Mouse (Mus musculus): ENCODE results near the gene Cnksr3.
A peak's percentile ranks its signal among the peaks of the same experiment; 100 is the strongest.

Gene Cnksr3

GRCm38 (mm10) chr10:7211696-7212482 lies at the start of gene Cnksr3:
Gene Cnksr3 (minus strand): TSS chr10:7212237.
- DNase-seq, result peak; percentile 94

GRCm38 (mm10) chr10:7260166-7261108 lies 48.4 kb upstream of the Cnksr3 start:
- DNase-seq, result peak; percentile 60

- DNase-seq, result no peak
Observed at GRCm38 (mm10) chr10:7258607-7259006, 46.6 kb upstream of the Cnksr3 start.

GRCm38 (mm10) chr10:7250455-7250854 lies 38.4 kb upstream of the Cnksr3 start:
- no peak for DNase-seq

DNA sequence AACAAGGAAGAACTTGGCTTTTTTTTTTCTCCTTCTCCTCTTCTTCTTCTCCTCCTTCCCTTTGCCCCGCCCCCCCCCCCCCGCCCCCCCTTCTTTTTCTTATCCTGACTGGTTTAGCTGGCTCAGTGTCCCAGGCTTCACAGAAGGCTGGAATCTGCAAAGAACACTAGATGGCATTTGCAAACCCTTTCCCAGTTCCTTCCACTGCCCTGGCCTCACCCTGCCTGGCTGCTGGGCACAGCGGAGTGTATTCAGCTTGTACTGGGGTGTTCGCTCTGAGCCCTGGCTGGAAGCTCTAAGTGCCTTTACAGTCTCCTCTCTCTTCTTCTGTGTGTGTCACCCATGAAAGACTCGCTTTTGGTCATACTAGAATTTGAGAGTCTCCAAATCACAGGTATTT lies 22.6 kb upstream of the Cnksr3 start:
- DNase-seq, result peak; percentile 51

- DNase-seq, result no peak
Observed at GRCm38 (mm10) chr10:7217551-7218127, 5.6 kb upstream of the Cnksr3 start.

- DNase-seq, result no peak
Observed at GRCm38 (mm10) chr10:7214718-7215117, 2.7 kb upstream of the Cnksr3 start.

- DNase-seq, result no peak
Observed at GRCm38 (mm10) chr10:7213066-7213630, 1.1 kb upstream of the Cnksr3 start.

- DNase-seq, result no peak
Observed at GRCm38 (mm10) chr10:7212537-7212936, 500 bp upstream of the Cnksr3 start.

DNA sequence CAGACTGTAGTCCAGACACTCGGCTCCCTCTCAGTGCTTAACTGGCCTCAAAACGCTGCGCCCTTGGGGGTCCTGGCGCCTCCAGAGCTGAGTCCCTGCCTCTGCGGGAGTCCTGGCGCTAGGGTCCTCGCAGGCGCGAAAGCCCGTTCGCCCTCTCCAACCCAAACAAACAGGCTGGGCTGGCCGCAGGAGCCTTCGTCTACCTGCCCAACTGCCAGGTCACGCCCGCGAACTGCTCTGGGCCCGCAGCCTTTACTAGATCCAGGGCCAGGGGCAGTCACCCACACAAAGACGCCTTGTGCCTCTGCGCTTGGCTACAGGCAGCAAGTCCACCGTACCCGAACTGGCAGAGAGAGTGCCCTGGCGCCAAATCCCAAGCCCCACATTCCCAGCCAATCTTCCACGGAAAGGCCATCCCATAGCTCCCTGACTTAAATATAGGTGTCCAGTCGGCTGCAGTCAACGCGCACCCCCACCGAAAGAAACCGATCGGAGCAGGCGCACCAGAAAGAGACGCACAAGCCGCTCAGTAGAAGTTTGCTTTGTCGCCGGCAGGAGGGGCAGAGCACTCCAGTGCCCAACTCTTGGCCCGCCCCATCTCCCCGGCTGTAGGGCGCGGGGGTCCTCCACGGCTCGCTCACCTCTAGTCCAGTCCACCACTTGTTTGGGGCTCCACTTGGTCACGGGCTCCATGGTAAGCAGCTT lies 894 bp downstream of the Cnksr3 start:
- peak; percentile 82 for DNase-seq

GRCm38 (mm10) chr10:7209691-7210455 lies 2.2 kb downstream of the Cnksr3 start:
- no peak for DNase-seq

DNA sequence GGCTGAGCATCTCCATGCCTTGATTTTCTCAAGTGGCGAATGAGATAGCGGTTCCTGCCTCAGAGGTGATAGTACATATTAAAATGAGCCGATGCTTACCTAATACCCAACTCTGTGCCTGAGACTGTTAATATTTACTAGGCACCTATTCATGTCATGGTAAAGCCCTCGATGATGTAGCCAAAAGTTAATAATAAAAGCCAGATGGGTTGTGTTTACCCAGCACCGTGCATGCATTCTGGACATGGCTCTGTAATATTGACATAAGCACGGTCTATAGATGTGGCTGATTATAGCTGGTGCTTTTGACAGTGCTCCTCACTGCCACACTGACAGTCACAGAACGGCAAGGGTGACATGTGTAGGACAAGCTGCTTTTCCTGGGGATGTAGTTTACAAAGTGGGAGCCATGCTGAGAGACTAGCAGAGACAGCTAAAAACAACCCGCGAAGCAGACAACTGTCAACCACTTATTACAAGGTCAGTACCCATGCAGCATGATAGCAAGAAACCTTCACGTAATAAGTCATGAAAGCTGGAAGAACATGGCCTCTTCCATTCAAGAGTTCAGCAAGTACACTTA lies 3.1 kb downstream of the Cnksr3 start:
- peak; percentile 47 for DNase-seq

DNA sequence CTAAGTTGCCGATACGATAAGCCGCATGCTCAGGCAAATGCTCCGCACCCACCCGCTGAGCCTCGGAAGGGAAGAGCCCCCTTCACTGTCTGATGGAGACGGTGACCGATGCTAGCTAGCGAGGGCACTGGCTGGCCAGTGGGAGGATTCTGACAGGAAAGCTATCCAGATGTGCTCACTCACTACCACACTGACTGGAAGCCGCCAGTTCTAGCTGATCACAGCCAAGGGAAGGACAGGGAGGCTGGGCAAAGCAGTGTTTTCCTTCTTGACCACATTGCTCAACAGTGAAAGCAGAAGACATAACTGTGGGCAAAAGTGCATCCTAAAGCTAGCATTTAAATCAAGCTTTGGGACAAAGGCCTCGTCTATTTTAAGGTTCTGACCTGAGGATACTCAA lies 4.7 kb downstream of the Cnksr3 start:
- DNase-seq, result peak; percentile 42

DNA sequence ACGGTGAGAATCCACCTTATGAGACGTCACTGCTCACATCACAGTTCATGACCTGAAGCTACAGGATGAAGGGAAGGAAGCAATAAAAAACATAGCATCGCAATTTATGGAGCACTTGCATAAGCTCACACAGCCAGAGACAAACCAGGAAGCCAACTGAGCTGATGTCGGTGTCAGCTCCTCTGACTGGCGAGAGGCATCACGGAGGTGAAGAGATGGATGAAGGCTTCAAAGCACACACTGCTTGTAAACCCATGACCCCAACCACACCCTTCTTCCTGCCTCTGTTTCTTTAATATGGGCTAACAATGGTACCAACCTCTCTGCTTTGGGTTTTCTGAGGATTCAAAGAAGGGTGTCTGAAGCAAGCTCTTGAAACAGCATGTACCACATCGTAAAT lies 5.5 kb downstream of the Cnksr3 start:
- no peak for DNase-seq

DNA sequence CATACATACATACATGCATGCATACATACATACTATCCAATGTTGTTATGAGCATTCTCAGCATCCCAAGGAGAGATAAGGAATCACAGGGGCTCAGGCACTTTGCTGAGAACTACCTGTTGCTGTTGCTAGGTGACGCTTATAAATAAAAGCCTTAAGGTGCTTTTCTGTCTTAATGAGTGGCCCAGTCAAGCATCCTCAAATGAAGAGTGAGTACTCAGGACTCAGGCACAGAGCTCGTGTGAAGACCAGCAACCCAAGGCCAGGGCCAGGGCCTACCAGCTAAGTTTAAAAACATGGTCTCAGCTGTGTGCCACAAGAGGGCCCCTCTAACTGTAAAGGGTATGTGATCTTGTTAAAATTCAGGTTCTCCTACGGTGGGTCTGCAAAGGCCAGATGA lies 6.5 kb downstream of the Cnksr3 start:
- no peak for DNase-seq

GRCm38 (mm10) chr10:7204953-7205352 lies 7.1 kb downstream of the Cnksr3 start:
- no peak for DNase-seq

DNA sequence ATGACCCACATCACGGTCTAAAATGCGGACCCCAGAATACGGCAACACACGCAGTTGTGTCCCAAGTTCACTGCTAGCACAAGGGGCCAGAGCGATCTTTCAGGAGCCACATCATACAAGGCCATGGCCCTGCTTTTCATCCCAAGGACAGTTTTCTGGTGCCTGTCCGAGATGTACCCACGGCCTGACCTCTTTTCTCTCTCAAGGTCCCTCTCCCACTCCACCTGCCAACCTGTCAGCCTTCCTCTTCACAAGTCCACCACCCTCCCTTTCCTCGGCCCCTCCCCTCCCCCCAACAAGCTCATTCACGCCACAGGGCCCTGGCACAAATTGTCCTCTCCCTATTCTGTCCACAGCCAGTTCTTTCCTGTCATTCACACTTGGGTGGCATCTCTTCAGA lies 9.5 kb downstream of the Cnksr3 start:
- peak; percentile 47 for DNase-seq

GRCm38 (mm10) chr10:7200665-7201064 lies 11.4 kb downstream of the Cnksr3 start:
- no peak for DNase-seq

DNA sequence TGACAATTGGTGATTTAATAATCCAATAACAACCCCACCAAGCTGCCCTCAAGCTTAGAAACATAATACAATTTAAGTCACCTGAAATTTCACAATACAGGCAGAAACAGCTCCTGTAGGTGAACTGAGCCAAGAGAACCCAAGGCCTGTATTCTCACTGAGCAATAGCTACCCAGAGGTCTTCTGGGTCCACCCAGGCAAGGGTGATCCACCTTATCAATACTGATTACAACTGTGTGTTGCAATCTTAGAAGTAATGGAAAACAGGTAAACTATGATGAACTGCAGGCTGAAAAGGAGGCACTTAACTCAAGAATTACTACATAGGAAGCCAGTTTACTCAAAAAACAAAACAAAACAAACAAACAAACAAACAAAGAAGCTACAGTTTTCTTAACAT lies 13.8 kb downstream of the Cnksr3 start:
- DNase-seq, result no peak

DNA sequence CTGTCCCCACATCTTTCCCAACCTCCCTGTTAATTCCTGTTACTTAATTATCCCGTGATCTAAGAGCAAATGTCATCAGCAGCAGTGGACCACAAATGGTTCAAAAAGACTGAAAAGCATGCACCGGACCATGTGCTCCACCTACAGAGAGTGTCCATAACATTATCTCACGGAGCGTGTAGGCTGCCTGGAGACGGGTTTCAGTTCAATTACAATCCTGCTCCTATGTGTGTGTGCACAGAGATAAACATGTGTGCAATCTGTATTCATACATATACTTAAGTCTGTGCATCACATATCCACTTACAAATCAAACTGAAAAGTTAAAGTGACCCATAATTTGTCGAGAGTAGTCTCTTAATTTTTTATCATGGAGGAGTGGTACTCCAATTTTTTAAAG lies 14.3 kb downstream of the Cnksr3 start:
- no peak for DNase-seq

GRCm38 (mm10) chr10:7196668-7197400 lies 15.2 kb downstream of the Cnksr3 start:
- no peak for DNase-seq

Measured in cerebellum, adult 11-12 months (tissue).